Mouse (Mus musculus) intestine, embryonic 16.5 days (tissue): ENCODE data around the gene Gnl3. TPM values are rescaled to one million over a fixed set of nuclear protein-coding genes. Genes with fewer than 3 reads are reported as not detected.

Experiments used
- ATAC-seq: fragments of 200-750 bp; cut with Nextera tagmentation; 2 replicates; pipeline ENCODE4 v1.8.0; 2017; ENCODE audit warnings: moderate TSS enrichment, moderate library complexity
- H3K27ac ChIP-seq: fragments of 300-500 bp; sonication (generic); 2 replicates; pipeline ENCODE4 v1.5.1; 2014; ENCODE audit warnings: mild to moderate bottlenecking, low read length
- H3K27me3 ChIP-seq: fragments of 300-500 bp; sonication (generic); replicated peaks from 2 replicates; pipeline ENCODE4 v1.6.1; 2014; ENCODE audit warnings: low read length, control low read depth, mixed read lengths; ENCODE audit not compliant: control insufficient read depth, insufficient read depth
- H3K36me3 ChIP-seq: fragments of 300-500 bp; sonication (generic); 2 replicates; pipeline ENCODE4 v1.6.1; 2014; ENCODE audit warnings: low read length, control low read depth; ENCODE audit not compliant: control insufficient read depth, insufficient read depth
- H3K4me1 ChIP-seq: fragments of 300-500 bp; sonication (generic); 2 replicates; pipeline ENCODE4 v1.6.1; 2014; ENCODE audit warnings: low read length, control low read depth, mixed read lengths; ENCODE audit not compliant: control insufficient read depth, insufficient read depth
- H3K4me2 ChIP-seq: fragments of 300-500 bp; sonication (generic); 2 replicates; pipeline ENCODE4 v1.6.1; 2014; ENCODE audit warnings: low read depth, low read length, control low read depth
- H3K4me3 ChIP-seq: fragments of 300-500 bp; sonication (generic); 2 replicates; pipeline ENCODE4 v1.5.1; 2014; ENCODE audit warnings: mild to moderate bottlenecking, low read length
- H3K9ac ChIP-seq: fragments of 300-500 bp; sonication (generic); 2 replicates; pipeline ENCODE4 v1.6.1; 2014; ENCODE audit warnings: low read depth, low read length
- H3K9me3 ChIP-seq: fragments of 300-500 bp; sonication (generic); 2 replicates; pipeline ENCODE4 v1.6.1; 2016; ENCODE audit warnings: low read length, control low read depth; ENCODE audit not compliant: control insufficient read depth
- WGBS: fragments of 180-500 bp; shearing (Covaris S2); extraction: QIAGEN DNeasy Blood & Tissue Kit; methylation state at CpG from one replicate; pipeline ENCODE4 v1.1.7; 2014; 5-methylcytosine and 5-hydroxymethylcytosine counted together
- polyA plus RNA-seq: library from polyadenylated mRNA; unstranded; fragments of >200 nt; fragmentation: Nextera tagmentation; extraction: Ambion mirVana; gene quantifications from 2 replicates; pipeline ENCODE4 v1.2.1, GENCODE M21; 2015

Gnl3 gene
- 96.5 and 107 TPM in 2 replicates for polyA plus RNA-seq

DNA sequence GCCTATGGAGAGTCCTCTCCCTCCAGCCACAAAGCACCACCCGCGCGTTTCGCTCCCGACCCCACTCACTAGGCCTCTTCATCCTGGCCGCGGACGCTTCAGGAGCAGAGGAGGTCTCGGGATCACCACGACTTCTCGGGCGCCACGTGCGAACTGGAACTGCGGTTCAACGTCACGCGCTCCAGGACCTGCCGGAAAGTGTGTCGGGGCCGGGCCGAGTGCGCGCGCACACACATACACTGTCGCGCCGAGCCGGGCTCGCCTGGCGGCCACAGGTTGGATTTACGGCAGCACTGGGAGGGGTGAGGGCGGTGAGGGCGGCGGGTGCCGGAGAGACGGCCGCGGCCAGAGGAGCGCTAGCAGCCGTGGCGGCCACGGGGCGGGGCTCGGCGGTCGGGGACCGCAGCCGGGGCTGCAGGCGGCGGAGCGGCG lies at the start of gene Gnl3, which contains the start of gene Pbrm1:
TSS of gene Gnl3 (minus strand) at position 293 of the 432 bp plus-strand sequence.
TSS of gene Pbrm1 (plus strand) at position 279 of the 432 bp plus-strand sequence.
- peak within 1 kb of the TSS; percentile 79 for H3K4me3 ChIP-seq
- H3K9me3 ChIP-seq: no peaks in the 10 kb centered on the region
- H3K4me2 ChIP-seq: peak within 1 kb of the TSS; percentile 75
- H3K27me3 ChIP-seq: no peaks in the 10 kb centered on the region
- H3K9ac ChIP-seq: peak within 1 kb of the TSS; percentile 96
- peak within 1 kb of the TSS; percentile 99 for H3K27ac ChIP-seq
- peaks cover 21% of the 10 kb centered on the region for H3K4me1 ChIP-seq
- peaks cover 22% of the 10 kb centered on the region for H3K36me3 ChIP-seq
- ATAC-seq: peak; percentile 91
- WGBS: under 1% methylated on average over 44 of the region's 53 CpGs

DNA sequence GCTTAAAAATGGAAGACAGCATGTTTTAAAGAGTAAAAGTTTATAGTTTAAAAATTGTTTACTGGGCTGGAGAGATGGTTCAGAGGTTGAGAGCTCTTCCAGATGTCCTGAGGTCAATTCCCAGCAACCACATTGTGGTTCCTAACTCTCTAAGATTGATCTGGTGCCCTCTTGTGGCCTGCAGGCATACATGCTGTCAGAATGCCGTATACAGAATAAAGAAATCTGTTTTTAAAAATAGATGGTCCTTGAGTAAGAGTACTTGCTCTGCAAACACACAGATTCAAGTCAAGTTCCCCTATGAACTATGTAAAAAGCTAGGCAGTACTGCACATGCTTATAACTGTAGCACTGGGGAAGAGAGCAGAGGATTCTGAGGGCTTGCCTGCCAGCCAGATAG lies 43.3 kb upstream of the Gnl3 start:
- Histone ChIP-seq H3K4me1 (no peaks in the 10 kb centered on the region), H3K36me3 (peaks cover 10% of the 10 kb centered on the region; the same call in 1 of the 2 replicates), H3K9me3 (no peaks in the 10 kb centered on the region), H3K4me3 (no peak overlapping the region), H3K27me3 (no peaks in the 10 kb centered on the region), H3K4me2 (no peak overlapping the region), H3K27ac (no peak overlapping the region), H3K9ac (no peak overlapping the region)
- 74% methylated on average over 1 of the region's 1 CpGs for WGBS
- ATAC-seq: no peak

DNA sequence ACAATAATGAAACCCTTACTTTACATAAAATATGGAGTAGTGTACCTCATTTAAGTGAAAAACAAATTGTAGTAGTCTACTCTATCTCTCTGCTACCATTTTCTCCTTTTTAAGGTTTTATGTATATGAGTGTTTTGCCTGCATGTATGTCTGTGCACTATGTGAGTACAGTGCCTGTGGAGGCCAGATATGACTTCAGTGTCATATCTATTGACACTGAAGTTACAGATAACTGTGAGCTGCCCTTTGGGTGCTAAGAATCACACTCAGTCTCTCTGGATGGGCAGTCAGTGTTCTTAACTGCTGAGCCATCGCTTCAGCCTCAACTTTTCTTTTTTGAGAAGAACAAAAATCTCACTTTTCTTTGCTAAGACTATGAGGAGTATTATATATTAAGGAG lies 26.9 kb upstream of the Gnl3 start:
- peak; percentile 59; the same call in 1 of the 2 replicates for ATAC-seq

DNA sequence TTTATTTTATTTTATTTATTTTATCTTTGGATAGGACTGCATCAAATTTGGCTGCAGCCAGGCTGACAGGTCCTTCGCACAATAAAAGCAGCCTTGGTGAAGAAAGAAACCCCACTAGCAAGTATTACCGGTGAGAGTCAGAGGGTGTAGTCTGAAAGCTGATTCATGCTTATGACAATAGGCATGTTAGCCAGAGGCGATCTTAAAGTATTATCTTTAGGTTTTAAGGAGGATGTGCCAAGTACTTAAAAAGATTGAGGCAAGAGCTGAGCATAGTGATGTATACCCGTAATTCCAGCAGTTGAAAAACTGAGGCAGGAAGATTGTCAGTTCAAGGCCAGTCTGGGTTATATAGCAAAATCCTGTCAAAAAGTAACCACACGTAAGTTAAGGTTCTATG lies 26.3 kb upstream of the Gnl3 start:
- no peaks in the 10 kb centered on the region for H3K27me3 ChIP-seq
- H3K4me2 ChIP-seq: no peak overlapping the region
- no peaks in the 10 kb centered on the region for H3K4me1 ChIP-seq
- no peak overlapping the region for H3K27ac ChIP-seq
- H3K4me3 ChIP-seq: no peak overlapping the region
- no peaks in the 10 kb centered on the region for H3K9me3 ChIP-seq
- WGBS: 94% methylated on average over 5 of the region's 5 CpGs
- H3K9ac ChIP-seq: no peak overlapping the region
- no peak for ATAC-seq
- no peaks in the 10 kb centered on the region for H3K36me3 ChIP-seq

More for the DNA sequence above, 26.9 kb upstream of the Gnl3 start:
- no peaks in the 10 kb centered on the region for H3K27me3 ChIP-seq
- no peaks in the 10 kb centered on the region for H3K4me1 ChIP-seq
- no peak overlapping the region for H3K27ac ChIP-seq
- WGBS: 96% methylated on average over 1 of the region's 1 CpGs
- no peaks in the 10 kb centered on the region for H3K9me3 ChIP-seq
- H3K4me3 ChIP-seq: no peak overlapping the region
- no peak overlapping the region for H3K9ac ChIP-seq
- H3K4me2 ChIP-seq: no peak overlapping the region
- no peaks in the 10 kb centered on the region for H3K36me3 ChIP-seq

DNA sequence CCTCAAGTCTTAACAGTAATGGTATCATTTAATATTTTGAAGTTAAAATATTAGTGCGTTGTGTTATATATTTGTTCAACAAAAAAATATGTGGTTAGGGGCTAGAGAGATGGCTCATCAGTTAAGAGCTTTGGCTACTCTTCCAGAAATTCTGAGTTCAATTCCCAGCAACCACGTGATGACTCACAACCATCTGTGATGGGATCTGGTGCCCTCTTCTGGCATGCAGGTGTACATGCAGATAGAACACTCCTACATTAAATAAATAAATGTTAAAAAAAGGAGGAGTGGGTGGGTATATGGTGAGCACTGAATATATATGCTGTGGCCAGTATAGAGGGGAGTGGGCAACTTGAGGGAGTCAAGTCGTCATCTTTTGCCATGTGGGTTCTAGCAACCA lies 6.8 kb upstream of the Gnl3 start:
- H3K9me3 ChIP-seq: no peaks in the 10 kb centered on the region
- no peak overlapping the region for H3K9ac ChIP-seq
- peaks cover 14% of the 10 kb centered on the region for H3K36me3 ChIP-seq
- H3K4me2 ChIP-seq: no peak overlapping the region
- no peaks in the 10 kb centered on the region for H3K27me3 ChIP-seq
- H3K27ac ChIP-seq: no peak overlapping the region
- 80% methylated on average over 3 of the region's 3 CpGs for WGBS
- ATAC-seq: no peak
- no peak overlapping the region for H3K4me3 ChIP-seq
- H3K4me1 ChIP-seq: peaks cover 2% of the 10 kb centered on the region; the same call in 1 of the 2 replicates

DNA sequence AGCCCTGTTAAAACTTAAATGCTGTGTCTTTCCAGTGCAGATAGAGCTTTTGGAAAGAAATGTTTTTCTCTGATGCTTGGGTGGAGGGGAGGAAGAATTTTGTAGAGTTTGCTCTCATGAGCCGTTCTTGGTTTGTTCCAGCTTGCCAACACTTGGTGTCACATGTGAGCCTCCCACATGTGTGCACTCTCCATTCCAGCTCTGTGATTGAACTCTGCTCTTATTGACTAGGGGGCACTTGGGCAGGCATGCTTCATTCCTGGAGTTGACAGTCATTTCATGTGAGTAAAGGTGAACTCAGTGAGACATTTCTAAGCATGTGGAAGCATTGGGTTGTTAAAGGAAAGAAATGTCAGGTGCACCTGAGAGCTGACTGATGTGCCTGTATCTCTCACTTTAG lies 3.6 kb upstream of the Gnl3 start:
- Histone ChIP-seq H3K4me1 (peaks cover 9% of the 10 kb centered on the region), H3K36me3 (peaks cover 9% of the 10 kb centered on the region), H3K4me2 (no peak overlapping the region), H3K27ac (no peak overlapping the region), H3K4me3 (no peak overlapping the region), H3K9me3 (no peaks in the 10 kb centered on the region), H3K9ac (no peak overlapping the region), H3K27me3 (no peaks in the 10 kb centered on the region)
- 36% methylated on average over 1 of the region's 1 CpGs for WGBS
- ATAC-seq: no peak

DNA sequence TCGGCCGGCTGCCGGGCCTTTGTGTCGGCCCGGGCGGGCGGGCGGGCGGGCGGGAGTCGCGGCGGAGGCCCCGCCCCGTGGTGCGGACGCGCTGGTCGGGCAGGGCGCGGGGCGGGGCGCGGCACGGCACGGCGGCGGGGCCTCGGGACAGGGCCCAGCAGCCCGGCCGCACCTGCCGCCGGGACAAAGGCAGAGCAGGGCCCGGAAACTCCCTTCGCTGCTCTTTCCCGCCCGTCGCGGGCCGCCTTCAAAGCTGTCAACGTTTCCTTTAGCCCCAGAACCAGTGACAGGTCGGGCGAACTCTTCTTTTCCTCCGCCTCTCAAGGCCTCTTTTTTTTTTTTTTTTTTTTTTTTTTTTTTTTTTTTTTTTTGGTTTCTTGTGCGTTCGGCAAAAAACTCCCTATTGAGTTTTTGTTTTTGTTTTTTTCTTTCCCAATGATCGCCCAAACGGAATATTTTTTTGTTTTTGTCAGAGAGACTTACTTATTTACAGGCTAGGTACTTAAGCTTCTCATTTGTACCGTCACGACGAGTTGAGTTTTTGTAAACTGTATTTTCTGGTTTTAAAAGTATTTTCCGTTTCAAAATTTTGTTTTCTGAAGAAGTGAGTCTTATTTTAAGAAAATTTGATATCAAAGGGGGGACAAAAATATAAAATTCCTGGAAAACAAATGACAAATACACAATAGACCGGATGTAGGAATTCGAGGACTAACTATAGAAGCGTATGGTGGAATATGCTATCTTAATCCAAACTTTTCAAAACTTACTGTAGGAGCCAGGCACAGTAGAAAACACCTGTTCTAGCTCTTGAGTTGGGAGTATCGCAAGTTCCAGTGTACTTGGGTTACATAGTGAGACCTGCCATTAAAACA lies 616 bp upstream of the Gnl3 start:
- Histone ChIP-seq H3K4me3 (peak overlapping the region; percentile 79), H3K4me2 (peak overlapping the region; percentile 59), H3K27me3 (no peaks in the 10 kb centered on the region), H3K9me3 (no peaks in the 10 kb centered on the region), H3K4me1 (peaks cover 21% of the 10 kb centered on the region), H3K27ac (peak overlapping the region; percentile 99), H3K9ac (peak overlapping the region; percentile 96), H3K36me3 (peaks cover 17% of the 10 kb centered on the region; the same call in 1 of the 2 replicates)
- ATAC-seq: peak; percentile 96
- WGBS: 2% methylated on average over 38 of the region's 56 CpGs

DNA sequence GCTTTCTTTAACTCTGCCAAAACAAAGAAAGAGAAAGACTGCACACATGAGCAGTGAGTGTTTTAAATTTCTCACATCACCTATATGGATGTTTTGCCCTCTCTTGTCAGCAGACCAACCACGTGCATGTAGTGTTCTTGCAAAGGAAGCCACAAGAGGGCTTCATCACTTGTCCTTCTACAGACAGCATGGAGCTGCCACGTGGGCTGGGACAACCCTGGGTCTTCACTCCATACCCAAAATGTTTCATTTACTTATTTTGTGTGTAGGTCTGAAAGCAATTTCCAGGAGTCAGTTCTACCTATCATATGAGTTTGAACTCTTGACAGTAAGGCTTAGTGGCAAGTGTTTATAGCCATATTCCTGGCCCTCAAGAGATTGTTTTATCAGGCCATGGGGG lies 1.1 kb downstream of the Gnl3 start:
- H3K4me3 ChIP-seq: peak overlapping the region; percentile 79
- no peaks in the 10 kb centered on the region for H3K27me3 ChIP-seq
- no peaks in the 10 kb centered on the region for H3K9me3 ChIP-seq
- peaks cover 21% of the 10 kb centered on the region for H3K4me1 ChIP-seq
- no peak for ATAC-seq
- H3K9ac ChIP-seq: peak overlapping the region; percentile 96
- peak overlapping the region; percentile 15; the same call in 1 of the 2 replicates for H3K27ac ChIP-seq
- H3K4me2 ChIP-seq: peak overlapping the region; percentile 75
- peaks cover 27% of the 10 kb centered on the region for H3K36me3 ChIP-seq
- WGBS: 1% methylated on average over 2 of the region's 2 CpGs

DNA sequence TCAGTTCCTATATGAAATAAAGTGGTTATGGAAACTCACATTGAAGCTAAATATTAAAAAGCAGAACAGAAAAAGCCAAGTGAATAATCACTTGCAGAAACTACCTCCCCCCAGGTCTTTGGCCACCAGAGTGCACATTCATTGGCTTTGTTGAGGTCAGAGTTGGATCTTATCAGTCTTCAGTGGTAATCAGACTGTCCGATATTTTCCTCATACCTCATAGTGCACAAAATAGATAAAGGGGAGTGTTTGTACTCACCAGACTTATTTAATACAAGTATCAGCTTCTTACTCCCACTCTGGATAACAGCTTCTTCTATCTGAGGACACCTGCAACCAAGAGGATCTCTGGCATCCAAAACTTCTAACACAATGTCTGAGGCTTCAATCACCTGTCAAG lies 2.9 kb downstream of the Gnl3 start:
- no peak overlapping the region for H3K27ac ChIP-seq
- ATAC-seq: no peak
- H3K4me2 ChIP-seq: no peak overlapping the region
- H3K9me3 ChIP-seq: no peaks in the 10 kb centered on the region
- peaks cover 19% of the 10 kb centered on the region for H3K4me1 ChIP-seq
- no peak overlapping the region for H3K4me3 ChIP-seq
- no peak overlapping the region for H3K9ac ChIP-seq
- 64% methylated on average over 1 of the region's 1 CpGs for WGBS
- H3K36me3 ChIP-seq: peaks cover 37% of the 10 kb centered on the region
- H3K27me3 ChIP-seq: no peaks in the 10 kb centered on the region
